Mouse (Mus musculus): ENCODE measurements around the gene Rom1. TPM values are rescaled to one million over a fixed set of nuclear protein-coding genes. Genes with fewer than 3 reads are reported as not detected.

The Rom1 gene
- polyA plus RNA-seq, 1 experiment from 2014 or later: 4.0 TPM

- H3K9me3 ChIP-seq: no peaks in the 10 kb centered on the region
- H3K4me3 ChIP-seq: peak overlapping the region; percentile 64
- peaks cover 26% of the 10 kb centered on the region for H3K4me1 ChIP-seq
- peaks cover 60% of the 10 kb centered on the region for H3K36me3 ChIP-seq
- WGBS: 9% methylated on average over 9 of the region's 9 CpGs
- no peak for ATAC-seq (ENCODE audit: insufficient number of reproducible peaks, low FRiP score, low TSS enrichment, low read depth)
- H3K9ac ChIP-seq: peak overlapping the region; percentile 56
- no peaks in the 10 kb centered on the region for H3K27me3 ChIP-seq
- peak overlapping the region; percentile 70 for H3K4me2 ChIP-seq
- H3K27ac ChIP-seq: peak overlapping the region; percentile 81
These were observed 25.0 kb upstream of the Rom1 start for GRCm38 (mm10) chr19:8954171-8954570.

DNA sequence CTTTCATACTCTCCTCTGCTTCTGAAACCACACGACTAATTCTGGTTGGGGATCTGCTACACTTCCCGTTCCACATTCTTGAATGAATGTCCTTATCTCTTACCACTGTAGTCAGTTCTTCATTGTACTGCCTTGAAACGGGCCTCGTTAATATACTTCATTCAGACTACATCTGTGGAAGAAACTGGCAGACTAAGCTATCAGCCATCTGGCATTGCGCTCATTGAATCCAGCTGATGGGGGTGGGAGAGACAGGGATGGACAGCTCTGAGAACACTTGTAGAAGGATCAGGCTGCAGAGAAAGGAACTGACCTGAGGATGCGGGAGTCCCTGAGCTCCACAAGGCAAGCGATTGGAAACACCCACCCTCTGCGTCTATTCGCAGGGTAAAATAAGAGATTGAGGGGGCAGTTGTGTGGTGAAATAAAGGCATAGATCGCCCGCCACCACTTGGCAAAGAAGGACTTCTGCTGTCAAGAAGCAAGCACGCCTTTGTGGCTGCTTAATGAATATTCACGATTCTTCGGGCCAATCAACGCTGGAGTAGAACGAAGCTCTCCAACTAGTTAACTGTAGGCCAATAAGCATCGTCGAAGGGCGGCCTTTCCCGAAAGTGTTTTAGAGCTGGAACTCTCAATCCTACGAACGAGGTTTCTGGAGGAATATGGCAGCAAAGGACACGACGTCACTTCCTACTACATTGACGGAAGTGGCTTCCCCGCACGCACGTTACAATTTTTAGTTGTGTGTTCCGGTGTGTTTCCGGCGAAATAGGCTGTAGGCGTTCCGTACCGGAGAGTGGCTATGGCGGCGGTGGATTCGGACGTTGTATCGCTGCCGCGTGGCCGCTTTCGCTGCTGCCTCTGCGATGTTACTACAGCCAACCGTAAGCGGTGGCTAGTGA is 24.2 kb upstream of the Rom1 start, which contains the start of gene Tut1:
TSS of gene Tut1 (plus strand) at position 713 of the 905 bp plus-strand sequence.
- Histone ChIP-seq H3K27me3 (no peaks in the 10 kb centered on the region), H3K4me3 (peak within 1 kb of the TSS; percentile 64), H3K9ac (peak within 1 kb of the TSS; percentile 56), H3K4me1 (peaks cover 26% of the 10 kb centered on the region), H3K9me3 (no peaks in the 10 kb centered on the region), H3K4me2 (peak within 1 kb of the TSS; percentile 73), H3K27ac (peak within 1 kb of the TSS; percentile 83), H3K36me3 (peaks cover 60% of the 10 kb centered on the region)
- WGBS: 2% methylated on average over 46 of the region's 46 CpGs
- peak; percentile 91 for ATAC-seq (ENCODE audit: insufficient number of reproducible peaks, low FRiP score, low TSS enrichment, low read depth)

DNA sequence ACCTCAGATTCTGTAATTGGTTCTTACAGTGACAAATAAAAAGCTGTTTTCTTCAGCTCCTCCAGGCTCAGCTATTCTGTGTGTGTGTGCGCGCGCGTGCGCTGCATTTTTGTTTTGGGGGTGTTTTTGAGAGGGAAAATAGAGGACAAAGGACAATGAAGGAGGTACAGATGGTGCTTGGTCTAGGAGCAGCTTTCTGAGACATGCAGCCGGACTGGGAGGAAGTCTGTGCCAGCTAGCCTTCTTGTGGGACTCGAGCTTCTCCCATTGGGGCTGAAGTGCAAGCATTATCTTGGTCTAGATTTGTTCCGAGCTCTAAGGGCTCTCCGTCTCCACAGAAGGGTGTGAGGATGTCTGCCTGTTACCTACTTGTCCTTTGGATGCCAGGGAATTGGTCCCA is 23.1 kb upstream of the Rom1 start:
- no peaks in the 10 kb centered on the region for H3K27me3 ChIP-seq
- peak overlapping the region; percentile 38; the same call in 1 of the 2 replicates for H3K27ac ChIP-seq
- H3K9ac ChIP-seq: 0 out of 2 replicates have a peak overlapping the region, but pooled peaks have one; percentile 0
- peaks cover 26% of the 10 kb centered on the region for H3K4me1 ChIP-seq
- 0 out of 2 replicates have a peak overlapping the region, but pooled peaks have one; percentile 73 for H3K4me2 ChIP-seq
- WGBS: 87% methylated on average over 9 of the region's 9 CpGs
- H3K9me3 ChIP-seq: no peaks in the 10 kb centered on the region
- ATAC-seq (ENCODE audit: insufficient number of reproducible peaks, low FRiP score, low TSS enrichment, low read depth): no peak
- peaks cover 63% of the 10 kb centered on the region for H3K36me3 ChIP-seq
- H3K4me3 ChIP-seq: no peak overlapping the region

GRCm38 (mm10) chr19:8950190-8950589 is 21.0 kb upstream of the Rom1 start:
- H3K27ac ChIP-seq: no peak overlapping the region
- H3K36me3 ChIP-seq: peaks cover 70% of the 10 kb centered on the region
- H3K27me3 ChIP-seq: no peaks in the 10 kb centered on the region
- H3K9ac ChIP-seq: no peak overlapping the region
- no peak overlapping the region for H3K4me2 ChIP-seq
- 85% methylated on average over 5 of the region's 5 CpGs for WGBS
- no peak for ATAC-seq (ENCODE audit: insufficient number of reproducible peaks, low FRiP score, low TSS enrichment, low read depth)
- H3K4me3 ChIP-seq: no peak overlapping the region
- H3K4me1 ChIP-seq: peaks cover 27% of the 10 kb centered on the region
- H3K9me3 ChIP-seq: no peaks in the 10 kb centered on the region

DNA sequence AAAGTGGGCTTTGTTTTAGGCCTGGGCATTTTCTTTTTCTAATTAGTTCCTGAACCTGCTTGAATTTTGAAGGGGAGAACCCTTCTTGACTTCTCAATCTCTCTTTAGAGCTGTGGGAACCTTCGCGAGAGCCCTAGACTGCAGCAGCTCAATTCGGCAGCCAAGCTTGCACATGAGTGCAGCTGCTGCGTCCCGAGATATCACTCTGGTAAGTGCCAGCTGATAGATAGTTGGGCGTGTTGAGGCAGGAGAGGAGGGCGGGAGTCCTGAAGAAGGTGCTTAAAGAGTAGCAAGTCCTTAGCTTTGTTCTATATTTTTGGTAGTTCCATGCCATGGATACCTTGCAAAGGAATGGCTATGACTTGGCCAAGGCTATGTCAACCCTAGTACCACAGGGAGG is 17.8 kb upstream of the Rom1 start:
- Histone ChIP-seq H3K4me3 (no peak overlapping the region), H3K9ac (no peak overlapping the region), H3K4me1 (peaks cover 25% of the 10 kb centered on the region), H3K4me2 (no peak overlapping the region), H3K9me3 (no peaks in the 10 kb centered on the region), H3K27ac (no peak overlapping the region), H3K36me3 (peaks cover 67% of the 10 kb centered on the region), H3K27me3 (no peaks in the 10 kb centered on the region)
- ATAC-seq (ENCODE audit: insufficient number of reproducible peaks, low FRiP score, low TSS enrichment, low read depth): no peak
- WGBS: 79% methylated on average over 7 of the region's 7 CpGs

DNA sequence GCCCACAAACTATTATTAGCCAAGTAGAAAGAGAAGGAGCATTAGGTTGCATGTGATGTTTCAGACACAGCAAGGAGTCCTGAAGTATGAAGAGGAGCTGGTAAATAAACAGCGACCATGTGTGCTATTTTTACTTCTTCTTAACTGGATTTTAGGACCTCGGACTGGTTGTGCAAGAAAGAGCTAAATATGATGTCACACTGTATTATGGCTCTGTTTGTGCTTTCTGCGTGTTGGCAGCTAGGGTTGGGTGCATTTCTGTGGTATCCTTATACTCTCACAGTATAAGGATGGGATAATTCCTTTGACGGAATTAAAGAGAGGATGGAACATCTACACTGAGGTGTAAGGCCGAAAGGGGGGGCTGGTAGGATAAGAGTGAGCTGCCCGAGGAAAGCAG is 16.1 kb upstream of the Rom1 start:
- Histone ChIP-seq H3K9me3 (no peaks in the 10 kb centered on the region), H3K27me3 (no peaks in the 10 kb centered on the region), H3K4me2 (peak overlapping the region; percentile 64), H3K9ac (no peak overlapping the region), H3K4me1 (peaks cover 37% of the 10 kb centered on the region), H3K27ac (peak overlapping the region; percentile 54), H3K4me3 (peak overlapping the region; percentile 90), H3K36me3 (peaks cover 50% of the 10 kb centered on the region)
- 67% methylated on average over 6 of the region's 6 CpGs for WGBS
- no peak for ATAC-seq (ENCODE audit: insufficient number of reproducible peaks, low FRiP score, low TSS enrichment, low read depth)

DNA sequence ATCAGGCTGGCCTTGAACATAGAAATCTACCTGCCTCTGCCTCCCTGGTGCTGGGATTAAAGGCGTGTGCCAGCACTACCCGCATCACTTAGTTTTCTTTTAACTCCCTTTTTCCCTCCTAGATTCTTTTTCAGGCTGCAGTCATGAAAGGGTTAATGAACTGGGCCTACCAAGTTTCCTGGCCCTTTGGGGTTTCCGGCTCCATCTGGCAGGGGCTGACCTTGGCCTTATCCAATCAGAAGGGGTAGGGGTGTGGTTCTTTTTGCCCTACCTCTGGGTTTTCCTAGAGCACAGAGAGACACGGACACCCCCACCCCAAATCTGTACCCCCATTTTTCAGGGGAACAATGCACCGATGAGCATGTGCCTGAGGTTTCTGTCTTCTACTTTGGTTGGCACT is 15.6 kb upstream of the Rom1 start:
- Histone ChIP-seq H3K4me1 (peaks cover 37% of the 10 kb centered on the region), H3K9me3 (no peaks in the 10 kb centered on the region), H3K4me3 (peak overlapping the region; percentile 90), H3K36me3 (peaks cover 46% of the 10 kb centered on the region), H3K4me2 (peak overlapping the region; percentile 64), H3K27ac (peak overlapping the region; percentile 54), H3K27me3 (no peaks in the 10 kb centered on the region), H3K9ac (no peak overlapping the region)
- WGBS: 26% methylated on average over 5 of the region's 5 CpGs
- no peak for ATAC-seq (ENCODE audit: insufficient number of reproducible peaks, low FRiP score, low TSS enrichment, low read depth)

DNA sequence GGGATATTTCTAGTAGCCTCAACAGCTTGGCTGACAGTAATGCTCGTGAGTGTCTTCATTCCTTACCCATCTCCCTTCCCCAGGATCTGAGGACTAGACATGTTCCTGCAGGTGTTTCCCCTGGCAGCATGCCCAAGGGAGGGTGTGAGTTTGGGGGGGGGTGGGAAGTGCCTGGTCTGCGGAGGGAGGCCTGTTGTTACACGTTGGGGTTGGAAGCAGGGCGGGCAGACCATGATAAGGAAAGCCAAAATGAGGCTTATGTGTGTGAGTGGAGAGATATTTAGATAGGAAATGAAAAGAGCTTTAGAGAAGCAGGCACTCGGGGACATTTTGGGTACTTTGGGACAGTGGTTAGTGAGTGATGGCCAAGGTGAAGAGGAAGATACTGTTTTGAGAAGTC is 14.9 kb upstream of the Rom1 start:
- no peak for ATAC-seq (ENCODE audit: insufficient number of reproducible peaks, low FRiP score, low TSS enrichment, low read depth)
- no peaks in the 10 kb centered on the region for H3K9me3 ChIP-seq
- peaks cover 37% of the 10 kb centered on the region for H3K4me1 ChIP-seq
- 0 out of 2 replicates have a peak overlapping the region, but pooled peaks have one; percentile 98 for H3K27ac ChIP-seq
- peaks cover 48% of the 10 kb centered on the region for H3K36me3 ChIP-seq
- H3K9ac ChIP-seq: no peak overlapping the region
- peak overlapping the region; percentile 90 for H3K4me3 ChIP-seq
- no peaks in the 10 kb centered on the region for H3K27me3 ChIP-seq
- 34% methylated on average over 5 of the region's 5 CpGs for WGBS
- H3K4me2 ChIP-seq: peak overlapping the region; percentile 64

GRCm38 (mm10) chr19:8943047-8943446 is 13.9 kb upstream of the Rom1 start:
- peak overlapping the region; percentile 98; the same call in 1 of the 2 replicates for H3K27ac ChIP-seq
- H3K9ac ChIP-seq: peak overlapping the region; percentile 94
- peaks cover 48% of the 10 kb centered on the region for H3K36me3 ChIP-seq
- H3K4me1 ChIP-seq: peaks cover 37% of the 10 kb centered on the region
- 58% methylated on average over 2 of the region's 2 CpGs for WGBS
- no peaks in the 10 kb centered on the region for H3K9me3 ChIP-seq
- ATAC-seq (ENCODE audit: insufficient number of reproducible peaks, low FRiP score, low TSS enrichment, low read depth): no peak
- H3K27me3 ChIP-seq: no peaks in the 10 kb centered on the region
- H3K4me2 ChIP-seq: peak overlapping the region; percentile 64
- H3K4me3 ChIP-seq: peak overlapping the region; percentile 90

DNA sequence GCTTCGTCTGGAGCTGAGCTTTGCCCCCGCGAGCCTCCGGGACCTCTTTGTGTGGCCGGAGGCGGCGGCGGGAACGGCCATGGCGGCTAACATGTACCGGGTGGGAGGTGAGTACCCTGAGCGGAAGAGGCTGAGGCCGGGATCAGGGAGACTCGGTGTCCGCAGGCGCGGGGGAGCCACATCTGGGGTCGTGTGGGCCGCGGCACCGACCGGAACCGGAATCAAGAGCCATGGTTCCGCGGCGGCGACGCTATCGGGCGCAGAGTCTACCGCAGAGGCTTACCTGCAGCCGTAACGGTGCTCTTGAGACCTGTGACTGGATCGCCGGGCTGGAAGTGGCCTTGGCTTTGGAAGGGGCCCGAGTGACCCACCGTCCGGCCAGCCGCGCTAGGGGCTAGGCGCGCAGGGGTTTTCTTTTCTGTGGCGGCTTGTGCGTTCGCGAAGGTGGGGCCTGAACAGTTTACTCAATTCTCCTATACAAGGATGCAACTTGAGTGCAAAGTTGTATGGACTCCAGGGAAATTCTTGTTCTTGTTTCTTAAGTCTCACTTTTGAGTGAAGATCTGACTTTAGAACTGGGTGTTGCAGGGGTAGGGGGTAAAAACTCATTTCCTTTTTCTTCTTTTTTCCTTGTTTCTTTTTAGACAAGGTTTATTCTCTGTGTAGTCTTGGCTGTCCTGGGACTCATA is 13.3 kb upstream of the Rom1 start:
- Histone ChIP-seq H3K4me2 (peak overlapping the region; percentile 64), H3K36me3 (peaks cover 47% of the 10 kb centered on the region), H3K9ac (peak overlapping the region; percentile 94), H3K9me3 (no peaks in the 10 kb centered on the region), H3K4me3 (peak overlapping the region; percentile 90), H3K27ac (peak overlapping the region; percentile 98), H3K4me1 (peaks cover 37% of the 10 kb centered on the region), H3K27me3 (no peaks in the 10 kb centered on the region)
- ATAC-seq (ENCODE audit: insufficient number of reproducible peaks, low FRiP score, low TSS enrichment, low read depth): peak; percentile 31; the same call in 1 of the 2 replicates
- WGBS: under 1% methylated on average over 46 of the region's 46 CpGs

GRCm38 (mm10) chr19:8941515-8942217 is 12.5 kb upstream of the Rom1 start, which contains the start of gene Mta2:
Mta2 (plus strand) TSS chr19:8941875.
- Histone ChIP-seq H3K36me3 (peaks cover 48% of the 10 kb centered on the region), H3K27ac (peak within 1 kb of the TSS; percentile 98)
- ATAC-seq (ENCODE audit: insufficient number of reproducible peaks, low FRiP score, low TSS enrichment, low read depth): peak; percentile 92

More at GRCm38 (mm10) chr19:8941515-8942217, 12.5 kb upstream of the Rom1 start, which contains the start of gene Mta2:
- Histone ChIP-seq H3K4me3 (peak within 1 kb of the TSS; percentile 90), H3K9me3 (no peaks in the 10 kb centered on the region), H3K4me2 (peak within 1 kb of the TSS; percentile 64), H3K4me1 (peaks cover 37% of the 10 kb centered on the region), H3K9ac (peak within 1 kb of the TSS; percentile 94), H3K27me3 (no peaks in the 10 kb centered on the region)
- under 1% methylated on average over 64 of the region's 64 CpGs for WGBS

All from limb, embryonic 15.5 days (tissue).